Mouse (Mus musculus) R1 (cell line): ENCODE results near the gene Dhx35.

Source experiments
- DNase-seq: peaks from one replicate; pipeline ENCODE4 v3.0.0-alpha.2; 2018; ENCODE audit warnings: low read depth, low spot score

Gene Dhx35

DNA sequence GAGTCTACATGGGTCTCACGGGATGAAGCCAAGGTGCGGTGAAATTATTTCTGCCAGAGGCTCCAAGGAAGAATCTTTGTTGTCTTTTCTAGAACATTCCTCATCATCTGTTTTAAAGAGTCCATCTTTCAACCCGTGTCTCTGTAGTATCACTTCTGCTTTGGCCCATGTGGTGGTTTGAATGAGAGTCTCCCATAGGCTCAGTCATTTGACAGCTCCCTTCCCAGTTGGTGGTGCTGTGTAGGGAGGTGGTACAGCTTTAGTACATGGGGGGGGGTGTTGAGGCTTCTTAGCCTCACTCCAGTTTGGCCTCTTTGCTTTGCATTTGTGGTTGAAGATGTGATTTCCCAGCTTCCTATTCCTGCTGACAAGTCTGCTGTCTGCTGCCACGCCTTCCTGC is 96.7 kb downstream of the Dhx35 start:
- DNase-seq, result no peak

DNA sequence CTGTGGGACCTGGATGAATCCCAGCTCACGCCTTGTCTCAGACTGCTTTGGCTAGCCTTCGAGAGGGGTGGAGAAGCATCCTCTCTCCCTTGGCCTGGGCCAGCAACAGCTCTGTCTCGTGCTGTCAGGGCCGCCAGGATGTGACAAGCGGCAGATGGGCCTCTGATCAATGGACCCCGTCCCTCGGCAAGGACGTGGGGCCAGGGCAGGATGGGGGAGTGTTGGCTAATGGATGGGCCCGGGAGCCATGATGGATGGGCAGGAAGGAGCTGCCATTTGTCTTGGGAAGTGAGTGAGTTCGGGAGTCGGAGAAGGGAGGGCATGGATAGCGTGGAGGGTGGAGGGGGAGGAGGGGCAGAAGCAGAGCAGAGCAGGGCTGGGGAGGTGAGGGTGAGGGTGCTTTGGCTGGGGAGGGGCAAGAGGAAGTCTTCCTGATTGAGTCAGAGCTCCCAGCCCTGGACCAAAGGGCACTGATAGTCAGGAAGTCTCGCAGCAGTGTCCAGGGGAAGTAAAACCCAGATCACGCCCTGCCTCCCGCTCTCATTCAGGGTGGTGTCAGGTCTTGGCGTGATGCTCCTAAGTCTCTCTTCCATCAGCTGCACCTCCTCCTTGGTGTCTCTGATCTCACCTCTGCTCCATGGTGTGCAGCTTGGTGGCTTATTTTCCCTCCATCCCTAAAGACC is 98.7 kb downstream of the Dhx35 start:
- no peak for DNase-seq

DNA sequence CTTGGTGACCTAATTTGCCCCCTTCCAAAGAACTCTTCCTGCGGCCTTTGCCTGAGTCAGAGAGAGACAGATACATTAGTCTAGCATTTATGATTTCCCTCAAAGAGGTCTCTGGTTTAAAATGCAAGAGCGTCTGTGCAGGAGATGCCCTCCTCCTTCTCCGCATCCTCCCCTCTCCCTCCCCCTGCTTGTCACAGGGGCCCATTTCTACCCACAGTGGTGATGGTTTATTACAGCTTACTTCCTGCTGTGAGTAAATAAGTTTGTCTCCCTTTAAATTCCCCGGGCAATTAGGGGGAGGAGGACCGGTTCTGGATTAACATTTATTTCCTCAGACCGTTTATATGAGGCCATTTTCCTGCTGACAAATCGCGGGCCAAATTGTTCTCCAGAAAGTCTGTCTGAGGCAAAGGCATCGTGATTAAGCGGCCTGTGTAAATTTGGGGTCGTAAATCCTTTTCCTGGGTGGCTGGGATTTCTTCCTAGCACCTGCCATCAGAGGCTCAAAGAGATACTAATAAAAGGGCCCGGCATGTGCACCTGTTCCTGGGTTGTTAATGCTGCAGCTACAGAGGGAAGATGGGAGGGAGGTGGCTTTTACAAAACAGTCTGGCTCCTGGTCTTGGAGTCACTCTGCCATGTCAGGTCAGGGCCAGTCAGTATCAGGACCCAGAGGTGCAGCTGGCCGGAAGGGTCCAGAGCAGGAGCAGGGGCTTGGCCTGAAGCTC is 104.0 kb downstream of the Dhx35 start:
- DNase-seq, result no peak
